Mouse (Mus musculus) heart, adult 8-10 months (tissue): ENCODE data around the gene Tmc8. TPM values are rescaled to one million over a fixed set of nuclear protein-coding genes. Genes with fewer than 3 reads are reported as not detected.
A peak's percentile ranks its signal among the peaks of the same experiment; 100 is the strongest.

Experiments
- DNase-seq: peaks from one replicate; pipeline ENCODE4 v3.0.0; 2022; ENCODE audit warnings: low spot score
- total RNA-seq, 4 experiments: library from RNA; stranded (reverse); gene quantifications; 2 replicates each; pipeline ENCODE4 v1.2.4; 2022

Gene Tmc8
- 1 to 10 TPM; 2.3 to 4.4 (median 3.6) TPM for total RNA-seq

- DNase-seq: peak; percentile 71
Measured at GRCm38 (mm10) chr11:117781993-117782704, at the start of gene Tmc8, which contains the start of gene Tmc6. Gene Tmc8, plus strand, starts transcription at chr11:117782076. Gene Tmc6, minus strand, starts transcription at chr11:117782198.

- no peak for DNase-seq
Measured at GRCm38 (mm10) chr11:117736037-117736689, 45.7 kb upstream of the Tmc8 start.

- no peak for DNase-seq
Measured at GRCm38 (mm10) chr11:117738123-117738522, 43.8 kb upstream of the Tmc8 start.

GRCm38 (mm10) chr11:117741128-117741527, 40.7 kb upstream of the Tmc8 start:
- no peak for DNase-seq

- DNase-seq: no peak
Measured at GRCm38 (mm10) chr11:117742243-117742642, 39.6 kb upstream of the Tmc8 start.

GRCm38 (mm10) chr11:117742715-117743114, 39.2 kb upstream of the Tmc8 start:
- no peak for DNase-seq

- no peak for DNase-seq
Measured at GRCm38 (mm10) chr11:117743454-117744030, 38.3 kb upstream of the Tmc8 start.

GRCm38 (mm10) chr11:117748628-117749027, 33.2 kb upstream of the Tmc8 start:
- DNase-seq: no peak

- DNase-seq: no peak
Measured at GRCm38 (mm10) chr11:117749414-117749813, 32.5 kb upstream of the Tmc8 start.

- DNase-seq: no peak
Measured at GRCm38 (mm10) chr11:117751544-117751943, 30.3 kb upstream of the Tmc8 start.

- DNase-seq: no peak
Measured at GRCm38 (mm10) chr11:117755891-117756290, 26.0 kb upstream of the Tmc8 start.

GRCm38 (mm10) chr11:117759267-117759666, 22.6 kb upstream of the Tmc8 start:
- no peak for DNase-seq

GRCm38 (mm10) chr11:117760374-117761119, 21.3 kb upstream of the Tmc8 start:
- DNase-seq: no peak

- no peak for DNase-seq
Measured at GRCm38 (mm10) chr11:117761801-117762200, 20.1 kb upstream of the Tmc8 start.

- peak; percentile 44 for DNase-seq
Measured at GRCm38 (mm10) chr11:117762246-117762645, 19.6 kb upstream of the Tmc8 start.

- no peak for DNase-seq
Measured at GRCm38 (mm10) chr11:117764319-117764718, 17.6 kb upstream of the Tmc8 start.

- DNase-seq: no peak
Measured at GRCm38 (mm10) chr11:117765361-117765760, 16.5 kb upstream of the Tmc8 start.

GRCm38 (mm10) chr11:117766275-117766674, 15.6 kb upstream of the Tmc8 start:
- DNase-seq: no peak

GRCm38 (mm10) chr11:117768725-117769682, 12.9 kb upstream of the Tmc8 start:
- DNase-seq: no peak

- DNase-seq: no peak
Measured at GRCm38 (mm10) chr11:117769683-117770047, 12.2 kb upstream of the Tmc8 start.

GRCm38 (mm10) chr11:117770407-117770806, 11.5 kb upstream of the Tmc8 start:
- no peak for DNase-seq
